Mouse (Mus musculus) heart, adult 2 months (tissue): ENCODE results near the gene Emcn. TPM values are rescaled to one million over a fixed set of nuclear protein-coding genes. Genes with fewer than 3 reads are reported as not detected.

ENCODE experiments used
- DNase-seq, 2 experiments: peaks; one replicate each; pipeline ENCODE4 v3.0.0; 2021
- H3K27ac ChIP-seq: fragments of 200-600 bp; 2 replicates; pipeline ENCODE4 v1.8.1; 2022
- H3K27me3 ChIP-seq: fragments of 200-500 bp; 2 replicates; pipeline ENCODE4 v1.6.1; 2012; ENCODE audit warnings: mild to moderate bottlenecking, low read length, inconsistent platforms, mixed read lengths; ENCODE audit not compliant: control insufficient read depth, insufficient read depth
- H3K36me3 ChIP-seq: fragments of 200-500 bp; 2 replicates; pipeline ENCODE4 v1.6.1; 2012; ENCODE audit warnings: low read length, inconsistent platforms; ENCODE audit not compliant: control insufficient read depth, insufficient read depth
- H3K4me1 ChIP-seq: fragments of 200-500 bp; 2 replicates; pipeline ENCODE4 v1.6.1; 2011; ENCODE audit warnings: low read length; ENCODE audit not compliant: control insufficient read depth, insufficient read depth
- H3K4me3 ChIP-seq: fragments of 200-600 bp; 2 replicates; pipeline ENCODE4 v1.8.1; 2022
- H3K79me2 ChIP-seq: fragments of 200-500 bp; replicated peaks from 2 replicates; pipeline ENCODE4 v1.6.1; 2012; ENCODE audit warnings: mild to moderate bottlenecking, inconsistent platforms, low read length, moderate library complexity, mixed read lengths; ENCODE audit not compliant: control insufficient read depth, insufficient read depth
- H3K9ac ChIP-seq: fragments of 200-500 bp; 2 replicates; pipeline ENCODE4 v1.6.1; 2012; ENCODE audit warnings: low read depth, mild to moderate bottlenecking, control low read depth, inconsistent platforms, low read length, mixed read lengths
- CTCF ChIP-seq: fragments of 200-600 bp; IDR thresholded peaks from 2 replicates; pipeline ENCODE4 v1.8.1; 2022; ENCODE audit warnings: antibody characterized with exemption, mild to moderate bottlenecking, moderate library complexity
- EP300 ChIP-seq: fragments of 200-500 bp; IDR thresholded peaks from 2 replicates; pipeline ENCODE4 v1.6.1; 2011; ENCODE audit warnings: low read depth, low read length, control low read depth; ENCODE audit not compliant: insufficient read depth
- POLR2A ChIP-seq: fragments of 200-500 bp; IDR thresholded peaks from 2 replicates; pipeline ENCODE4 v1.6.1; 2011; ENCODE audit warnings: mild to moderate bottlenecking, low read depth, low read length, control low read depth; ENCODE audit not compliant: insufficient read depth
- WGBS: fragments of 180-500 bp; shearing (Covaris S2); methylation state at CpG from one replicate; pipeline ENCODE4 v1.1.7; 2018; 5-methylcytosine and 5-hydroxymethylcytosine counted together
- intact Hi-C: fragments of 180-260 bp; cut with DNase I; formaldehyde crosslinking; loops from one replicate; pipeline ENCODE4 v1.15.1; 2025
- polyA plus RNA-seq: library from polyadenylated mRNA; depleted of rRNA; stranded (reverse); fragments of >200 nt; gene quantifications from 2 replicates; pipeline ENCODE4 v1.2.3, GENCODE M21; 2012
- total RNA-seq, 2 experiments: library from RNA; stranded (reverse); gene quantifications; 2 replicates each; pipeline ENCODE4 v1.2.3; 2021

Gene Emcn
- total and polyA plus RNA-seq, 3 experiments = 44.1 to 59.4 (median 47.6) TPM

DNA sequence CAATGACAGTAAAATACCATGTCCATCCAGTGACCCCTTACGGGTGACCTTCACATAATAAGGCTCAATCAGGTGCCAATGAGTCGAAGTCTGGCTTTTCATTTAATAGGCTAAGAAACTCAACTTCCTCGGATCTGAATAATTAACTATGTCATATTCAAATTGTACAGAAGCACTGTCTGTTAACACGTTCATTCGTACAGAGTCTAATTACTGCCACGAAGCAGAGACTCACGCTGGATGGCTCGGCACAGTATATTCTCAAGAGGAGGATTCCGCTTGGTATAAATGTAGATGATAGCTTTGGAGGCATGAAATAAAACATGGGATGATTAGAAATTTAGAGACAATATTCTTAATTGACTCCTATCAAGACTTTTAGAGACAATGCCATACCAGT, 11.0 kb upstream of the Emcn start:
- 81% methylated on average over 9 of the region's 9 CpGs for WGBS
- H3K4me3 ChIP-seq = no peak overlapping the region
- DNase-seq = no peak
- no peak overlapping the region for H3K9ac ChIP-seq
- no peaks in the 10 kb centered on the region for H3K36me3 ChIP-seq
- H3K79me2 ChIP-seq = no peaks in the 10 kb centered on the region
- TF ChIP-seq EP300 (no peak), POLR2A (no peak), CTCF (no peak)
- intact Hi-C loops = loop anchor here (10.0 kb wide), 2 partner anchors 45 to 85 kb away; no protein-coding TSS in a partner anchor
- H3K27me3 ChIP-seq = no peaks in the 10 kb centered on the region
- no peak overlapping the region for H3K27ac ChIP-seq
- peaks cover 2% of the 10 kb centered on the region for H3K4me1 ChIP-seq

GRCm38 (mm10) chr3:137330950-137331349, 9.9 kb upstream of the Emcn start:
- WGBS = 46% methylated on average over 4 of the region's 4 CpGs

DNA sequence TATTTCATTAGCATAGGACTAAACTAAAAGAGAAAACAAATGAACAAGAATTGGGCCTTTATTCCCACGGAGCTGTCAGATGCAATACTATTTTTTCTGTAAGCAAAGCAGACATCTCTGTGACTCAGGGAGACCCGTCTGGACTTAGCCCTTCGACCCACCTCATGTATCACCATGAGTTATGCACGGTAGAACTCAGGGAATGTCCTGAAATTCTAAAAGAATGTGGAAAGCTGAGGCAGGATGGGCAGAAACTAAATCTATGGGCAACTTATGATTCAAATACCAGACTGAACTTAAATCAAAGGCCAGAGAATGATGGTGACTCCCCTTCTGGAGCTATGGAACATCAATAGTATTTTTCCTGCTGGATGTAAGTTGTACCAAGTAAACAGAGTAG, 8.3 kb upstream of the Emcn start:
- WGBS = 82% methylated on average over 4 of the region's 4 CpGs
- TF ChIP-seq CTCF = no peak
- no peak for TF ChIP-seq EP300
- TF ChIP-seq POLR2A = no peak

More at GRCm38 (mm10) chr3:137330950-137331349, 9.9 kb upstream of the Emcn start:
- H3K4me3 ChIP-seq = no peak overlapping the region
- no peaks in the 10 kb centered on the region for H3K79me2 ChIP-seq
- no peaks in the 10 kb centered on the region for H3K27me3 ChIP-seq
- H3K27ac ChIP-seq = no peak overlapping the region
- no peak overlapping the region for H3K9ac ChIP-seq
- no peaks in the 10 kb centered on the region for H3K36me3 ChIP-seq
- no peak for DNase-seq
- intact Hi-C loops = no loop called here
- TF ChIP-seq EP300 (no peak), CTCF (no peak), POLR2A (no peak)
- peaks cover 2% of the 10 kb centered on the region for H3K4me1 ChIP-seq

GRCm38 (mm10) chr3:137335957-137336356, 4.9 kb upstream of the Emcn start:
- WGBS = 86% methylated on average over 4 of the region's 4 CpGs
- H3K27ac ChIP-seq = no peak overlapping the region
- intact Hi-C loops = no loop called here
- no peaks in the 10 kb centered on the region for H3K27me3 ChIP-seq
- no peak overlapping the region for H3K4me3 ChIP-seq
- TF ChIP-seq POLR2A = no peak
- TF ChIP-seq EP300 = no peak
- no peak for TF ChIP-seq CTCF
- H3K4me1 ChIP-seq = peaks cover under 1% of the 10 kb centered on the region; the same call in 1 of the 2 replicates
- H3K79me2 ChIP-seq = no peaks in the 10 kb centered on the region
- no peak overlapping the region for H3K9ac ChIP-seq
- no peak for DNase-seq
- no peaks in the 10 kb centered on the region for H3K36me3 ChIP-seq

More for the DNA sequence above, 8.3 kb upstream of the Emcn start:
- intact Hi-C loops = no loop called here
- no peak for DNase-seq
- H3K9ac ChIP-seq = no peak overlapping the region
- H3K4me3 ChIP-seq = no peak overlapping the region
- no peak overlapping the region for H3K27ac ChIP-seq
- H3K27me3 ChIP-seq = no peaks in the 10 kb centered on the region
- H3K36me3 ChIP-seq = no peaks in the 10 kb centered on the region
- H3K4me1 ChIP-seq = peaks cover 2% of the 10 kb centered on the region
- no peaks in the 10 kb centered on the region for H3K79me2 ChIP-seq

DNA sequence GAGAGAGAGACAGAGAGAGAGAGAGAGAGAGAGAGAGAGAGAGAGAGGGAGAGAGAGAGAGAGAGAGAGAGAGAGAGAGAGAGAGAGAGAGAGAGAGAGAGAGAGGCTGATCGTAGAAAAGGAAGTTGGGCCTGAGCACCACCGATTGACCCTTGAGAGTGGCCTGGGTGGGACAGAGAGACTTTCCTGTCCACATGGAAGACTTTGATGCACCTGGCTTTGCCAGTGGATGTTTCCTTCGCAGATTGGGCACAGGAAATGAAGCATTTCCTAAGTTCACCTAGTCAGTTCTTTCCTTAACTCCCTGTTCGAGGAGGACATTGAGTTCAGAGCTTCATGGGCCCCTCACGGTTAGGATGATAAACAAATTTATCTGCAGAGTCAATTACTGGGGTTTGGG, 2.6 kb downstream of the Emcn start:
- peak overlapping the region; percentile 41 for H3K27ac ChIP-seq
- H3K4me1 ChIP-seq = no peaks in the 10 kb centered on the region; the same call in 1 of the 2 replicates
- no peak overlapping the region for H3K9ac ChIP-seq
- no peak for TF ChIP-seq POLR2A
- TF ChIP-seq EP300 = no peak
- no peak for TF ChIP-seq CTCF
- no peaks in the 10 kb centered on the region for H3K79me2 ChIP-seq
- no peaks in the 10 kb centered on the region for H3K27me3 ChIP-seq
- H3K4me3 ChIP-seq = no peak overlapping the region; the same call in 1 of the 2 replicates
- intact Hi-C loops = loop anchor here (2.0 to 5.0 kb wide), 3 partner anchors 66 to 101 kb away; no protein-coding TSS in a partner anchor
- H3K36me3 ChIP-seq = peaks cover 6% of the 10 kb centered on the region
- no peak for DNase-seq
- 49% methylated on average over 5 of the region's 5 CpGs for WGBS

- intact Hi-C loops = no loop called here
- 51% methylated on average over 5 of the region's 5 CpGs for WGBS
Measured at GRCm38 (mm10) chr3:137351882-137352281, 11.0 kb downstream of the Emcn start.

More at GRCm38 (mm10) chr3:137351882-137352281, 11.0 kb downstream of the Emcn start:
- Histone ChIP-seq H3K36me3 (peaks cover 3% of the 10 kb centered on the region; the same call in 1 of the 2 replicates), H3K27ac (peak overlapping the region; percentile 31), H3K79me2 (no peaks in the 10 kb centered on the region; the same call in 1 of the 2 replicates), H3K4me1 (peaks cover 6% of the 10 kb centered on the region), H3K4me3 (no peak overlapping the region), H3K9ac (no peak overlapping the region), H3K27me3 (no peaks in the 10 kb centered on the region)
- DNase-seq = no peak
- TF ChIP-seq EP300 = no peak
